Mouse (Mus musculus) B cell, adult 67 days (primary cell): ENCODE results near the gene Pcf11. TPM values are rescaled to one million over a fixed set of nuclear protein-coding genes. Genes with fewer than 3 reads are reported as not detected.

Source experiments
- total RNA-seq, 2 experiments: library from RNA; stranded (reverse); gene quantifications; 4 replicates each; pipeline ENCODE4 v1.2.4; 2023

Gene Pcf11
- 100 to 1,000 TPM; 314 to 322 TPM for total RNA-seq

DNA sequence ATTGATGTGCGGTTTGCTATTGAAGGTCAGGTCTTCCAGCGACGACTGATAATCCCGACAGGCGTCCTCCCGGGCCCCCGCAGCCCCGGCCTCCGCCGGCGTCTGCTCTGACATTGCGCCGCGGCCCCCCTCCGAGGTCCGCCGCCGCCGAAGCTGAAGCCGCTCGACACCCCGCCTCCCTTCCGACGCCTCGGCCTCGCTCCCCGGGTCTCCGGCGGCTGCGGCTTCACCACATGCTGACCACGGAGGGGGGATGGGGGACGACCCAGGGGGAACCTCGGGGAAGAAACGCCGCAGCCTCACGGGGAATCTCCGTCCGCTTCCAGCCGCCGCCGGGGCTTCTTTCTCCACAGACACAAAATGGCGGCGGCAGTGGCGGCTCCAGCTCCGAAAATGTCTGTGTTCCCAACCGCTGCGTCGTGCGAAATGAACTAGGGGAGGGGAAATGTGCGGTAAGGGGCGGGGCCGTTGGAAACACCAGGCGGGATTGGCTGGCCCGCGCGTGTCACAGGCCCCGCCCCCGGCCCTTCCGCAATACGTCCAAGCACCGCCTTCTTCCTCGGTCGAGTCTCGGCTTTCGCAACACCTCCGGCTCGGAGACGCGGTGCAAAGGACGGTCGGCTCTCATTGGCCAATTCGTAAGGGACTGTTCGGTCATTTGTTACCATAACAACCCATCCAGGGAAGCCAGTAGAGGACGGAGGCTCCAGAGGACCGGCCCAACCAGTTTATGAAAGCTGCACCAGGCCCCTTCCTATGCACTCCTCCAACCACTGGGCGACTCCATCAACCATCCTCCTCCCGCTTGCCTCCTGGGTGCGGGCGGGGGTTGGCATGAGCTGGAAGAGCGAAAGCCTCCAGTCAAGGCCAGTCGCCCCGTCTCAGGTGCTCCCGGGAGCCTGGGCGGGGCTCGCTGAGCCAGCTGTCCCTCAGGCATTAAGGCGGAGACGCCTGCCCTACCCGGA is at the start of gene Pcf11:
Gene Pcf11 (minus strand): TSS at position 428 of the 965 bp plus-strand sequence.

GRCm38 (mm10) chr7:92637021-92637625 is 32.6 kb downstream of the Pcf11 start, which contains the start of gene Ankrd42:
Gene Ankrd42, minus strand, starts transcription at chr7:92637142.

Other genes starting within 250 kb of the Pcf11 start
- 1 to 10 TPM; 5.4 to 8.2 TPM for gene Ccdc90b, start 108.8 kb downstream of the Pcf11 start, total RNA-seq
- under 1 TPM; 0.39 to 0.49 TPM for gene Ankrd42, start 32.8 kb downstream of the Pcf11 start, total RNA-seq
- gene Rab30, start 71.7 kb upstream of the Pcf11 start, total RNA-seq, result 10 to 100 TPM; 75.3 to 85.0 TPM
- gene Ddias, start 204.3 kb upstream of the Pcf11 start, total RNA-seq, result 1 to 10 TPM; 1.4 to 4.3 TPM
- gene Prcp, start 204.5 kb upstream of the Pcf11 start, total RNA-seq, result 10 to 100 TPM; 53.0 to 56.9 TPM